Comparison of ENCODE assay signal across 1 mouse cellular context in the genomic region with DNA sequence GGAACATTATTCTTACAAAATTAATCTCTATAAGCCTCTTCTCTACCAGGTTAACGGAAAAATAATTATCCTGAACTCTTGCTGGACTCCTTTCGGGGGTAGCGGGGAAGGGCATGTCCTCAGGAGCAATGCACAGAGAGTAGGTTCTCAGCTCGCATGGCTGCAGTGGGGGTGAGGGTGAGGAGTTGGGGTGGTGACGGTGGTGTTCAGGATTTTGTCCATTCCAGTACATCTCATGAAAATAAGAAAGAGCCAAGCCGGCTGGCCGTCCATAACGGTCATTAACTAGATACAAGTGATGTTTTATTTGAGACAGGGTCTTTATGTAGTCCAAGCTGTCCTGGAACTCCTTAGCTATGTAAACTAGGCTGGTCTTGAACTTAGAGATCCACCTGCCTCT.
TF ChIP-seq lines count a peak whose summit lies in the region.

No protein-coding gene starts in this region.

TF ChIP-seq in CH12.LX, 34 proteins besides CTCF, POLR2A, EP300 and RAD21 (continued from another document):
- peak; percentile 92 for TF ChIP-seq CHD2 (IDR thresholded peaks at IDR 0.05; ENCODE audit: low read length)
- TF ChIP-seq BHLHE40 (IDR thresholded peaks at IDR 0.05; ENCODE audit: low read depth, low read length): 0 out of 2 replicates have a peak, but pooled peaks have one; percentile 17
- 0 out of 2 replicates have a peak, but pooled peaks have one; percentile 6 for TF ChIP-seq MEF2A (IDR thresholded peaks at IDR 0.05; ENCODE audit: borderline replicate concordance, low read depth, low read length)
- TF ChIP-seq ETS1 (conservative IDR thresholded peaks at IDR 0.05; ENCODE audit: low read depth, low read length): no peak; the same call in 1 of the 2 replicates
- TF ChIP-seq MXI1 (IDR thresholded peaks at IDR 0.05; ENCODE audit: low read depth, low read length): no peak
- no peak for TF ChIP-seq CHD1 (IDR thresholded peaks at IDR 0.05; ENCODE audit: low read depth, low read length)
- TF ChIP-seq USF1 (IDR thresholded peaks at IDR 0.05; ENCODE audit: low read depth, low read length): no peak
- TF ChIP-seq SMC3 (IDR thresholded peaks at IDR 0.05; ENCODE audit: low read depth, low read length): no peak
- TF ChIP-seq TCF12 (IDR thresholded peaks at IDR 0.05; ENCODE audit: low read depth, low read length): 0 out of 2 replicates have a peak, but pooled peaks have one; percentile 14
